Mouse (Mus musculus) lung, postnatal 36 days (tissue): ENCODE results near the gene Zfp444.
A peak's percentile ranks its signal among the peaks of the same experiment; 100 is the strongest.

ENCODE experiments used
- DNase-seq: peaks from one replicate; pipeline ENCODE4 v3.0.0; 2022; ENCODE audit warnings: mixed read lengths

Zfp444 gene

DNA sequence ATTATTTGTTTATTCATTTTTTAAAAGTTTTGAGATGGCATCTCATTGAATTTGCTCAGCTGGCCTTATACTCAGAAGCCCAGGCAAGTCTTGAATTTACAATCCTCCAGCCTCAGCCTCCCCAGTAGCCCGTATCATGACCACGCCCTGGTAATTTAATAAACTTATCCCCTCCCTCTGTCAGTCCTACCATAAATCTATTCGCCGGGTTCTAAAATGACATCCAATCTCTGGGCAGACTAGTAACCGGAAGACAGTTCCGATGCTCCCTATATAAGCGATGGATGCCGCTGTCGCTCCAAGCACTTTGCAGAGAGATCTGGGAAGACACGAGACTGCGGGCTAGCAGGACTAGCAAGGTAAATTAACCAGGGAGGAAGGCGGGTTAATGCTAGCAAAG lies 50.0 kb downstream of the Zfp444 start, which contains the start of gene Zscan5b:
TSS of gene Zscan5b (plus strand) at position 301 of the 400 bp plus-strand sequence.
- DNase-seq: no peak

DNA sequence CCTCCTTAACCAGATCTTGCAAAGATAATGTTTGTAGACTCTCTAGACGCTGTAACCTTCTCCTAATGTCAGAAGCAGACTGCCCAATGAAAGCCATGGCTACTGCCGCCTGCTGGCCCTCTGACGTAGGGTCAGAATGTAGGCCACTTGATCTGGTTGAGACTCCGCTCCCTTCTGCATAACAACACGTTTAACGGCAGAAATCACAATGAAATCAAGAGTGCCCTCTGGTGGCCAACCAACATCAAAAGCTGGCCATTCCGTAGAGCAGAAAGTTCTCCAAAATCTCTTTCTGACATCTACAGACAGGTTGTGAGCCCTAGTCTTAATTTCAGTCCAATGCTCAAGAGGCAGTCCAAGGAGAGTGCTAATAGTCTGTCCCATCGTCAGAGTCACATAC lies 56.5 kb downstream of the Zfp444 start:
- DNase-seq: peak; percentile 15

DNA sequence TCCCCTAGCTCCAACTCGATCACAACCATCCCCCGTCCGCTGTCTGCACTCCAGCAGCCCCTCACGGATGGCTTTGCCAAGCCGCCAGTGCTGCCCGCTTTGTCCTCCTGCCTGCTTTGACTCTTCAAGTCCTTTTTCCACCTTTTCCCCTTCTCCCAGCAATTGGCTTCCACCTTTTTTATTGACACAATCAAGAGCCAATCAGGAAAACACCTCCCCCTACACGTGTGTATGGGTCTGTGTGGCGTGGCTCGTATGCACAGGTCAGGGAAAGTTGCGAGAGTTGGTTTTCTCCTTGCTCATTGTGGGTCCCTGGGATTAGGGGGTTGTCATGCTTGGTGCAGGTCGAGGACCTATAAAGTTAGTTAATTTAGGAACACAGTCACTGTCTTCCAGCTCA lies 67.8 kb downstream of the Zfp444 start:
- peak; percentile 44 for DNase-seq

DNA sequence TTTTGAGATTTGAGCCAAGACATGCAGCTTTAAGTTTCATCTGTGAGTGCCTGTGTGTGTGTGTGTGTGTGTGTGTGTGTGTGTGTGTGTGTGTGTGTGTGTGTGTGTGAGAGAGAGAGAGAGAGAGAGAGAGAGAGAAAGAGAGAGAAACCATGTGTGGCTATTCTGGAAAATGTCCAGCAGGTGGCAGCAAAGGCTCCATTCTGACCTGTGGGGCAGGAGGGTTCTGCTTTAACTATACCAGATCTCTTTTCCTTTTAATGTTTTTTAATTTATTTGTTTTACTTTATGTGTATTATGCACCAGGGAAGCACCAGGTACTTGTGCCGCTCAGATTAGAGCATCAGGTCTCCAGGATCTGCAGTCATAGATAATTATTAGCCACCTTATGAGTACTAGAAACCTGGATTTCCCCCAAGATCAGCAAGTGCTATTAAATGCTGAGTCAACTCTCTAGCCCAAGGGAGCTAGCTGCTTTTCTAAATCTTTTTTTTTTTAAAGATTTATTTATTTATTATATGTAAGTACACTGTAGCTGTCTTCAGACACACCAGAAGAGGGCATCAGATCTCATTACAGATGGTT lies 68.9 kb downstream of the Zfp444 start:
- DNase-seq: peak; percentile 62
